Mouse (Mus musculus): ENCODE data around the gene Ocln.
"Not testable (repeated sequence)": the region's sequence is repeated elsewhere in the genome, so short reads cannot be mapped to it uniquely, and the experiment has no call there.

Ocln gene

GRCm38 (mm10) chr13:100543011-100543767 is 9.3 kb downstream of the Ocln start:
- DNase-seq (ENCODE audit: low read depth, low spot score), result no peak

DNA sequence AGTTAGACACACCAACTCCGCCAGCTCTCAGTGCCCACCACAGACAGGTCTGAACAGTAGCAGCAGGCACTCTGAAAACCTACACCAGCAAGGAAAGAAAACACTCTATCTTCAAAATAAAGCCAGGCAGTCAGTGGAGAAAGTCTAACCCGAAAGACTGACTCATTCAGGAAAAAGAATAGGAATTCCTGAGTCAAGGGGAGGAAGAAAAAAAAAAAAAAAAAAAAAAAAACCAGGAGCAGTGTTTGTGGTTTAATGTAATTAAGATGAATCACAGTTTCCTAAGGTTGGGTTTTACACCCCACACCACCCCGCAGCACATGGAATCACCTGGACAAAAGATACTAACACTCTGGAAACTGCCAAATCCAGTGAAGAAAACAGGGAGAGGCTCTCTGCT is 16.4 kb downstream of the Ocln start:
- DNase-seq (ENCODE audit: low read depth, low spot score), result no peak

DNA sequence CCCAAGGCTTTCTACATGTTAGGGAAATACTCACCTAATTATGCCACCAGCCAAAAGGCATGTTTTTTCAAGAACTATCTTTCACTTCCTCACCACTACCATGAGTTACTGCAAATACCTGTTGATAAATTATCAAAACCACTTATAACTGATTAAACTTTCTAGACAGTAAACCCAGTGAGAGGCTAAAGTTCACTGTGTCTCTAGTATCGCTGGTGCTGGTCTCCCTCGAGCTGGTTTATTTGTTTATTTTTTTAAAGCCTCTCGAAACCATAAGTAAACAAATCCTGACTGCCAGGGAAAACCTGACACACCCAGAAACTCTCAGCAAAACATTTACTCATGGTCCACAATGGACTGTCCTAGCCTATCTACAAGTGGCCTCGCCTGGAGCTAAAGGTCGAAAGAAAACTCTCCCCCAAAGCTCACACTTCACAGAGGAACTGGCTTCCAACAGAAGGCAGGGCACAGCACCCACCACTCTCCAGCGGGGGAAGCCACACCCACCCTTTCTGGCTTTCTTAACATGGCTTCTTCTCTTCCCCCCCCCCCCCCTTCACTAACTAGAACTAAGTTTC is 19.6 kb downstream of the Ocln start:
- DNase-seq (ENCODE audit: low read depth, low spot score), result no peak

- no peak for DNase-seq (ENCODE audit: low read depth, low spot score)
Observed at GRCm38 (mm10) chr13:100526649-100527038, 25.9 kb downstream of the Ocln start.

GRCm38 (mm10) chr13:100525935-100526648 is 26.4 kb downstream of the Ocln start:
- DNase-seq (ENCODE audit: low read depth, low spot score), result no peak

GRCm38 (mm10) chr13:100524896-100525295 is 27.6 kb downstream of the Ocln start:
- DNase-seq (ENCODE audit: low read depth, low spot score), result no peak

DNA sequence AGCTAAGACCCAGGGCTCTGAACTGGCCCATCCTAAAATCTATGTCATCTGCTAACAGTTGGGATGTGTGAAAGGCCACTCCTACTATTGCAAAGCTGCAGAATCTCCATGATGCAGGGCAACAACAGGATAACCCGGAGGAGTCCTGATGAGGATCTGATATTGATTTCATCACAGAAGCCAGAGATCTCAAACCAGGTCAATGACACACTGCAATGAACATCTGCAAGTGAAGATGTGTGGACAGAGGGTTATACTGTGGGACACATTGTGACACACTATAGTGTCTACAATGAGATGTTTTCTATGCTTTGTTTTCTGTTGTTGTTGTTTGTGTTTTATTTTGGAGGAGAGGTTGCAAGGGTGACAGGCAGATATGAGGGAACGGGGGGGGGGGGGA is 28.8 kb downstream of the Ocln start:
- no peak for DNase-seq (ENCODE audit: low read depth, low spot score)

DNA sequence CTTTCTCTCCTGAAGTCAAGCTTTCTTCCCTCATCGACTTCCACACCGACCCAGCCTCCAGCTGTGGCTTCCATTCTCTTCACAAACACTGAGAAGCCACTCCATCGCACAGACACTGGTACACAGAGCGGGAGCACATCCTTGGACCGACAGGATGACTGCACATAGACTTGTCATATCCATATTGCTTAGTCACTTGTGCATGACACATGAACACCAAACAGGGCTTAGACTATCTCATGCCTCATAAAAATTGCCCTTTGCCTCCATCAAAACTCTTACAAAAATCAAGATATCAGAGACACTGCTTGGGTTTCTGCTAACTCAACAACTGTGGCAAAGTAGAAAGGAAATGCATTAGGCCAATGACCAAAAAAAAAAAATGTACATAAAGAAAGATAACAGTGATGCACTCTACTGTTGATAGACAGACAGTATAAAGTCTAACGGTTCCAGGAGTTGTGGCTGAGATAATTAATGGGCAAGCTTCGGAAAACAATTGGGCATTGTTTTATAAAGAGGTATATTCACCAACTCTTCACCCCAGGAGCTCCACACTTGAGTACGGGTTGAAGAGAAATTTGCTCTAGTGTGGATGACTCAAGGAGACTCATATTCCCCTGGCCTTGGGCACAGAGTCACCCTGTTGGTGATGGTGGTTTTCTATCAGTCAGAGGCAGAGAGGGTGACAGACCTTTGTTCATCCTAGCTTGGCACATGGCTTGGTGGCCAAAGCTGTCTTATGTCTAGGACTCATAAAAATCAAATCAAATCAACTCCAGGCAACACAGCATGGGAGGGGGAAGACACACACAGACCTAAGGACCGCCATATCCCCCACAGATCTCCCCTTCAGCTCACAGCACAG is 30.6 kb downstream of the Ocln start:
- DNase-seq (ENCODE audit: low read depth, low spot score), result no peak

- no peak for DNase-seq (ENCODE audit: low read depth, low spot score)
Observed at GRCm38 (mm10) chr13:100519162-100519561, 33.4 kb downstream of the Ocln start.

DNA sequence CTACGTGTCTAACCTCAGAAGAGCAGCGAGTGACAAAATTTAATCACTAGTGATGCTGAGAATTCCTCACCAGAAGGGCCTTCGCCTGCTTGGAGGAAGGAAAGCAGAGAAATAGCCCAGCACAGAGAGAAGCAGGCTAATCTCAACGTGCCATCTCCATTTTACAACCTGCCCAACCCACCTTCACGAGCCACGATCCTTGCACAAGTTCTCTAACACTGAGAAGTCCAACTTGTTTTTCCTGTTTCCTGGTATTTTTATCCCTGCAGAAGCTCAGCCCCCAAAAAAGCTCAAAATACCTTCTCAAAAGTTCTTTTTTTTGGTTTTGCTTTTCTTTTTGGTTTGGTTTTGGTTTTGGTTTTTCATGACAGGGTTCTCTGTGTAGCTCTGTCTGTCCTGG is 34.3 kb downstream of the Ocln start:
- no peak for DNase-seq (ENCODE audit: low read depth, low spot score)

- DNase-seq (ENCODE audit: low read depth, low spot score), result no peak
Observed at GRCm38 (mm10) chr13:100517652-100518153, 34.8 kb downstream of the Ocln start.

- no peak for DNase-seq (ENCODE audit: low read depth, low spot score)
Observed at GRCm38 (mm10) chr13:100516213-100517105, 36.1 kb downstream of the Ocln start.

- no peak for DNase-seq (ENCODE audit: low read depth, low spot score)
Observed at GRCm38 (mm10) chr13:100512792-100513191, 39.7 kb downstream of the Ocln start.

GRCm38 (mm10) chr13:100511860-100512364 is 40.6 kb downstream of the Ocln start:
- no peak for DNase-seq (ENCODE audit: low read depth, low spot score)

DNA sequence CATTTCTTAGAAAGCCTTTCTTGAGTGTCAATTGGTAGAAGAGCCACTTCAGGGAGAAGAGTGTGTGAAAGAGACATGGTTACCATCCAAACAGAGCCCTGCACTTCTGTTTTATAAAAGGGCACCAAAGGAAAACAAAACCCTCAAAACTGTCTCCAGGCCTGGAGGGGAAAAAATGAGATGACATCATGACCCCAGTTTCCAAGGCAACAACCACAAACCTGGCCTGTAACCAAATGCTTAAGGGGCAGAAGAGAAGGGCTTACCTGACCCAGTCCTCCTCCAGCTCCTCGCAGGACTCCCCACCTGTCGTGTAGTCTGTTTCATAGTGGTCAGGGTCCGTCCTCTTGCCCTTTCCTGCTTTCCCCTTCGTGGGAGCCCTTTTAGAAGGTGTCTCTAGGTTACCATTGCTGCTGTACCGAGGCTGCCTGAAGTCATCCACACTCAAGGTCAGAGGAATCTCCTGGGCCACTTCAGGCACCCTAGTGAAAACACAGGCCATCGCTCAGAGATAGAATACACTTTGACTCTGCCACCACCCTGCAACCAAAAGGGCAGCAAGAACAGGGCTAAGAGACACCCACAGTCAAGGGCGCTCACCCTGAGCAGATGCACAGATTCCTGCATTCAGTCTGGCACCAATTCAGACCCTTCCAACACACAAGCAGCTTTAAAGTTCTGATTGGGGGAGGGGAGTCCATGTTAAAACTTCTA is 41.2 kb downstream of the Ocln start:
- DNase-seq (ENCODE audit: low read depth, low spot score), result no peak

DNA sequence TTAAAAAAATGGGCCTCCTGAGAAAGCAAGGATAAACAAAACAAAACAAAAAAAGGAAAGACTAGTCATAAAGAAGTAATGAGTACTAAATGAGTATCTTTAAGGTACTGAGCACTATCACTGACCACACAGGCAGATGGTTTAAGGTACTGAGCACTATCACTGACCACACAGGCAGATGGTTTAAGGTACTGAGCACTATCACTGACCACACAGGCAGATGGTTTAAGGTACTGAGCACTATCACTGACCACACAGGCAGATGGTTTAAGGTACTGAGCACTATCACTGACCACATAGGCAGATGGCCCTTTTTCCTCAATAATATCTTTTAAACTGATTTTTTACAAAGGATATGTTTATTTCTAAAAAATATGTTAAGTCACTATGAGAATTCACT is 52.9 kb downstream of the Ocln start:
- not testable (repeated sequence) for DNase-seq (ENCODE audit: low read depth, low spot score)

DNA sequence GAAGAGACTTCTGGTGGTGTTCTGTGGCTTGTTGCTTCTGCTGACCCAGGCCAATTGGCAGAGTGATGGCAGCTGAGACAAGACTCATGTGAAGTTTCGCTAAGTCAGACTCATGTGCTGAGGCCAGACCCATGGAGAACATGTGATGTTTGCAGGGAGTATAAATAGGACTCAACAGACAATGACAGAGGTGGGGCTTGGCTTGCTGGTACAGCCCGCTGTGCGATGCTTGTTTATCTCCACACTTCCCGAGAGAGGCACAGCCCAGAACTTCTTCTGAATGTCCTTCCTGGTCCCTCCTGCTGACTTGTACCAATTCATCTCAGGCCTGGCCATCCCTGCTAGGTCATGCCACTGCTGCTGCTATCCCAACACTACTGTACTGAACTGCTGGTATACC is 57.2 kb downstream of the Ocln start:
- DNase-seq (ENCODE audit: low read depth, low spot score), result no peak

GRCm38 (mm10) chr13:100494370-100494769 is 58.1 kb downstream of the Ocln start:
- not testable (repeated sequence) for DNase-seq (ENCODE audit: low read depth, low spot score)

- peak; percentile 17 for DNase-seq (ENCODE audit: low read depth, low spot score)
Observed at GRCm38 (mm10) chr13:100493313-100493712, 59.2 kb downstream of the Ocln start.

Data from CD4-positive helper T cell, adult 2 months (primary cell).